Mouse (Mus musculus): Measurements from ENCODE around the gene Tuba3b.

Tuba3b gene

GRCm38 (mm10) chr6:145605203-145605602 is 10.4 kb upstream of the Tuba3b start:
- no peak for DNase-seq (ENCODE audit: low read depth, low spot score)

GRCm38 (mm10) chr6:145607746-145608145 is 7.8 kb upstream of the Tuba3b start:
- DNase-seq (ENCODE audit: low read depth, low spot score) = no peak

- DNase-seq (ENCODE audit: low read depth, low spot score) = no peak
Measured at GRCm38 (mm10) chr6:145608693-145609092, 6.9 kb upstream of the Tuba3b start.

- DNase-seq (ENCODE audit: low read depth, low spot score) = no peak
Measured at GRCm38 (mm10) chr6:145610901-145611300, 4.7 kb upstream of the Tuba3b start.

GRCm38 (mm10) chr6:145612611-145613010 is 2.9 kb upstream of the Tuba3b start:
- no peak for DNase-seq (ENCODE audit: low read depth, low spot score)

GRCm38 (mm10) chr6:145614219-145614618 is 1.3 kb upstream of the Tuba3b start, which contains the start of gene Lmntd1:
Lmntd1 (minus strand) TSS chr6:145614319.
- no peak for DNase-seq (ENCODE audit: low read depth, low spot score)

- DNase-seq (ENCODE audit: low read depth, low spot score) = no peak
Measured at GRCm38 (mm10) chr6:145616402-145617229, 1.1 kb downstream of the Tuba3b start.

- no peak for DNase-seq (ENCODE audit: low read depth, low spot score)
Measured at GRCm38 (mm10) chr6:145623141-145623540, 7.6 kb downstream of the Tuba3b start.

GRCm38 (mm10) chr6:145630269-145630668 is 14.7 kb downstream of the Tuba3b start:
- no peak for DNase-seq (ENCODE audit: low read depth, low spot score)

GRCm38 (mm10) chr6:145634454-145634853 is 18.9 kb downstream of the Tuba3b start:
- no peak for DNase-seq (ENCODE audit: low read depth, low spot score)

- DNase-seq (ENCODE audit: low read depth, low spot score) = no peak
Measured at GRCm38 (mm10) chr6:145636682-145637081, 21.1 kb downstream of the Tuba3b start.

GRCm38 (mm10) chr6:145638248-145638647 is 22.7 kb downstream of the Tuba3b start:
- no peak for DNase-seq (ENCODE audit: low read depth, low spot score)

GRCm38 (mm10) chr6:145640971-145641506 is 25.5 kb downstream of the Tuba3b start:
- DNase-seq (ENCODE audit: low read depth, low spot score) = no peak

GRCm38 (mm10) chr6:145651976-145652375 is 36.4 kb downstream of the Tuba3b start:
- DNase-seq (ENCODE audit: low read depth, low spot score) = no peak

GRCm38 (mm10) chr6:145652986-145653385 is 37.4 kb downstream of the Tuba3b start:
- DNase-seq (ENCODE audit: low read depth, low spot score) = no peak

GRCm38 (mm10) chr6:145653626-145654025 is 38.1 kb downstream of the Tuba3b start:
- no peak for DNase-seq (ENCODE audit: low read depth, low spot score)

GRCm38 (mm10) chr6:145654062-145654836 is 38.7 kb downstream of the Tuba3b start:
- no peak for DNase-seq (ENCODE audit: low read depth, low spot score)

- DNase-seq (ENCODE audit: low read depth, low spot score) = no peak
Measured at GRCm38 (mm10) chr6:145655678-145656077, 40.1 kb downstream of the Tuba3b start.

- no peak for DNase-seq (ENCODE audit: low read depth, low spot score)
Measured at GRCm38 (mm10) chr6:145656740-145657591, 41.4 kb downstream of the Tuba3b start.

- DNase-seq (ENCODE audit: low read depth, low spot score) = no peak
Measured at GRCm38 (mm10) chr6:145659116-145659515, 43.6 kb downstream of the Tuba3b start.

- no peak for DNase-seq (ENCODE audit: low read depth, low spot score)
Measured at GRCm38 (mm10) chr6:145660943-145661342, 45.4 kb downstream of the Tuba3b start.
